Mouse (Mus musculus): Measurements from ENCODE around the gene Zbtb34.

- TF ChIP-seq CTCF (IDR thresholded peaks at IDR 0.05; ENCODE audit: extremely low read depth, insufficient read depth, low read length) (no peak), POLR2A (IDR thresholded peaks at IDR 0.05; ENCODE audit: extremely low read depth, insufficient read depth, low read length) (no peak)
Observed at GRCm38 (mm10) chr2:33437184-33437583, 6.1 kb upstream of the Zbtb34 start.
